Mouse (Mus musculus): ENCODE results near the gene Gabbr2.

Gene Gabbr2

DNA sequence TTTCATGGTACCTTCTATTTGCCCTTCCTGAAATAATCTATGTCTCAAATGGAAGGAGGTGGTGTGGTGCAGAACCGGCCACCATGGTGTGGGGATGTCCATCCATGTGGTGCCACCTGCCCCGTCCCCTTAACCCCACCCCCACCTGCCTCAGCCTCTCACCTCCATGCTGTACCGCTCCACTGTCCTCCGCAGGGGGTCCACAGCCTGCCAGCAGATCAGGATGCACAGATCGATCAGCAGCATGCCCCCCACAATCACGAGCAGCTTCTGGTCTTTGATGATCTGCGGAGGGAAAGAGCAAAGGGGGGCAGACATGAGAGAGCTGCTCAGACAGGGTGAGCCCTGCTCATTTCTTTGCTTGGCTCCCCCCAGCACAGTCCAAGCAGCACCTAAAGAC, 273.0 kb downstream of the Gabbr2 start:
- in situ Hi-C loops (cut with MboI, MseI) = no loop called here

DNA sequence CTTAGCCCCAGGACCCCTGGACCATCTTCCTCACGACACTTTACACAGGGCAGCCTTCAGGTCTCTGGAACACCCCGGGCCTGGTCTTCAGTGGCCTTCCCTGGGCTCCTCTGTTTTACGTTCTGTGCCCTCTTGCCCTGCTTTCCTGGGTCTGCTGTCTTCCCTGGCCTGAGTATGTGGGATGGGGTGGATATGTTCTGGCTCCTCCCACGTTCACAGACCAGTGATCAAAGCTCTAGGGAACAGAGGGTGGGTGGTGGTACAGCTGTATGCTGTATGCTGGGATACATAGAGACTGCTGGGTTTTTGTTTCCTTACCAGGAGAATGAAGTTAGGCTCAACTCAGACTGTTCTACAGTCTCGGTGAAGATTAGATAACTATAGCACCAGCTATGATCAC, 274.5 kb downstream of the Gabbr2 start:
- in situ Hi-C loops (cut with MboI, MseI) = no loop called here

DNA sequence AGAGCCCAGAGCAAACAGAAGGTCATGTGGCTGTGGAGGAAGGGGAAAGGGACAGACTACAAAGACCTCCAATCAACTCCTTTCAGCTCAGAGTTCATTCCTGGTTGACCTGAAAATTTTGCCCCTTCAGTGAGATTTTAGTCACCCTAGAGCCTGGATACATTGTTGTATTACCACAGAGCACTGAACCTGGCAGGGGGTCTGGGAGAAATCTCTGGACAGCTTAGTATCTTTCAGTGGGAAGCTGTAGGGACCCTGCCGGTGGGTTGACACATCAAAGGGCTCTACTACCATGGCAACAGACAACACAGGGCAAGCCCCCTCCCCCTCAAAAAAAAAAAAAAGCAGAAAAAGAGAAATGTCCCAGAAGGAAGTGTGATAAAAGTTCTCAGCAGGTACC, 275.3 kb downstream of the Gabbr2 start:
- in situ Hi-C loops (cut with MboI, MseI) = no loop called here

DNA sequence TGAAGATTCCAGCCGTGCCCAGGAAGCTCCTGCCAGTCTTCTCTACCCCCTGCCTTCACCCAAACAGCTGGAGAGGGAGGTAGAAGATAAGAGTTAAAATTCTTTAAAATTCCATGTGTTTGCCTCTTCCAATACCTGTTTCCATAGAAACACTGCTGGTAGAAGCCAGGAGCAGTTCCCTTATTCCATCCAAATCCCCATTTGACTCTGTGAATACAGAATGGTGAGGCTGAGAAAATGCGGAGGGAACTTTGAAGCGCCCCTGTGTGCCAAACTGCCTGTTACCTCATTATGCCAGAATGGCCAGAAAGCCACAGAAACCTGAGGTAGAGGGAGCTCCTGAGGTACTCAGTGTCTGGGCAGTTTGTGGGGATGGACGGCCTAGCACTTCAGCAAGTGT, 281.1 kb downstream of the Gabbr2 start:
- in situ Hi-C loops (cut with MboI, MseI) = no loop called here

DNA sequence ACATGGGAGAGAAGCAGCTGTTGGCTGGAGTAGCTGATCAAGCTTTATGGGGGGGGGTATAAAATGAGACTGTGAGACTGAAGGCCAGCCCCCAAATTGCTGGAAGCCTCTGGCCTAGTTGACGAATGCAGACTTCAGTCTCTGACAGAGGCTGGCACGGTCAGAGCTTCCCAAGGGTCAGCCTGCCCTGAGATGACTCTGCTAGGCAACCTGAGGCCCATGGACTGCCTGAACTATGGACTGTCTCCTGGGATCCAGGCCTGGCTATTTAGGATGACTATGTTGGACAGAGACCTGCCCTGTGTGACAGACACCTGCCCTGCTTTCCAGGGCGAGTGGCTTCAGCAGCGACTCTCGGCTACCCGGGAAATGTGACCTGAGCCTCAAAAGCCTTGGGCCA, 281.7 kb downstream of the Gabbr2 start:
- in situ Hi-C loops (cut with MboI, MseI) = no loop called here

DNA sequence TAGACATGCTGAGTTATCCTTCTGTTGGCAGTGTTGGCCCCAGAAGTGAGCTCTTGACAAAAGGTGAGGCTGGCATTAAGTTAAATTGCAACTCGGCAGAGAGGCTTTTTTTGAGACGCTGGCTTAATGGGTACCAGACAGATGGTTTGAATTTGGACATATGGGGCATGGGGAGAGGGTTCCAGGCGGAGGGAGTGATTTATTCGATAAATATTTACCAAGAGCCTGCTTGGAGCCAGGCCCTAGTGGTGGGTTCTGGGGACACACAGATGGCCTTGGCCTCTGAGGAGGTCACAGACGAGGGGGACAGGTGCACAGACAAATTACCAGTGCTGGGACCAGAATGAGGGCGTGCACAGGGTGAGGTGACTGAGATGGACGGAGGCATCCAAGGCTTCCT, 282.2 kb downstream of the Gabbr2 start:
- in situ Hi-C loops (cut with MboI, MseI) = no loop called here

DNA sequence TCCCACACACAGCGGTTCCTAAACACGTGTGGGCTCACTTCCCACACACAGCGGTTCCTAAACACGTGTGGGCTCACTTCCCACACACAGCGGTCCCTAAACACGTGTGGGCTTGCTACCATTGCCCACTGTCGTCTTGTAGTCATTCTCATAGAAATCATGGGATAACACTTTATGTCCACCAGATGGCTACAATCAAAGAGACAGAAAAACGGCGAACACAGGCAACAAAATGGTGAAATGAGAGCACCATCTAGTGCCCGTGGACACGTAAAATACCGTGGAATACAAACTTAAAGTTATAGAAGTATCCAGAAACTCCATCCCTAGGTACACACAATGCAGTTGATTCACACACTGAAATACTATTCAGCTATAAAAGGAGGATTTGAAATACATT, 285.9 kb downstream of the Gabbr2 start:
- in situ Hi-C loops (cut with MboI, MseI) = no loop called here

DNA sequence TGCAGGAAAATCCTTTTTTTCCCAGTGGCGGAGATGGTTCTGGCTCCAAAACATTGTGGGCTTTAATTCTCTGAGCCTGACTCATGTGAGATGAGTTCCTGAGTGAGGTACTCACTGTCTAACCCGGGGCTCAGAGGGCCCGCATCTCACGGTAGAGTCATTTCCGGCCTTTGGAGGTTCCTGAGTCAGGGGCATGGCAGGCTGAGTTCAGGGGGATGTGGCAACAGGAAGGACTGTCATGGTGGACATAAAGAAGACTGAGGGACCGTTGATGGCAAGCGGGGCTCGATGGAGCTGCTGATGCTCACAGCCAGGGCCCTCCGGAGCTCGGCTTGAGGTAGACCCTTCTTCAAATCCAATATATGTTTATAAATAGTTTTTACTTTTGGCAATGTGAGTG, 288.5 kb downstream of the Gabbr2 start:
- in situ Hi-C loops (cut with MboI, MseI) = no loop called here

DNA sequence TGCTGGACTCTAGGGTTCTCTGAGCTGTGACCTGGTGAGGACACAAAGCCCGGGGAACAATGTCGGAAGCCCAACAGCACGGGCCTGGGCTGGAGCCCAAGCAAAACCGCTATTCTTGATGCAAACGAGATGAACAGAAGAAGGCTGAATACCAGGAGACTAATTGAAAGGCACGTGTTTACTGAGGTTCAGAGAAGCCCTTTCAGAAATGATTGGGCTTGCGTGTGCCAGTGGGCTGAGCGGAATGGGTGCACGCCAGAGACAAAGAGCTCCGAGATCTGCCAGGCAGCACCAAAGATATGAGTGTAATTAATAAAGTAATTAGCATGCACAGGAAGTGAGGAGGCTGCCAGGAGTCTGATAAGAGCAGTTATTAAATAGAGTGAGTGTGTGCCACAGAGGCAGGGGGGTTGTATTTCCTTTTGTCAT, 291.4 kb downstream of the Gabbr2 start:
- in situ Hi-C loops (cut with MboI, MseI) = no loop called here

DNA sequence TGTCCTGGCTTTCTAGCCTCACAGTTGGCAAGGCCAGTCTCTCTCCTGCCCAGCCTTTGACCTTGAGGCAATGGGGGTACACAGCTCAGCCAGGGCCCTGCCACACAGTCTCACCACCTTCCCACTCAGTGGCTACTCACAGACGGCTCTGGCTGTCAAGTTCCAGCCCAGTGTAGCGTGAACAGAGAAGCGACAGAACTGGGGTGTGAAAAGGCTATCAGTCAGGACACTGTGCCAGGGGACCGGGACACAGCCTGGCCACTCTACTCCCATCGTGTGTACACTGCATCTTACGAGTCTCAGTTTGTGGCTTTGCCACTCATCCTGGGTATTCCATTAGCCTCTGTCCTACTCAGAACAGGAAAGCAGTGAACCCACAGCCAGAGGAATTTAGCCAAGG, 295.2 kb downstream of the Gabbr2 start:
- in situ Hi-C loops (cut with MboI, MseI) = no loop called here

DNA sequence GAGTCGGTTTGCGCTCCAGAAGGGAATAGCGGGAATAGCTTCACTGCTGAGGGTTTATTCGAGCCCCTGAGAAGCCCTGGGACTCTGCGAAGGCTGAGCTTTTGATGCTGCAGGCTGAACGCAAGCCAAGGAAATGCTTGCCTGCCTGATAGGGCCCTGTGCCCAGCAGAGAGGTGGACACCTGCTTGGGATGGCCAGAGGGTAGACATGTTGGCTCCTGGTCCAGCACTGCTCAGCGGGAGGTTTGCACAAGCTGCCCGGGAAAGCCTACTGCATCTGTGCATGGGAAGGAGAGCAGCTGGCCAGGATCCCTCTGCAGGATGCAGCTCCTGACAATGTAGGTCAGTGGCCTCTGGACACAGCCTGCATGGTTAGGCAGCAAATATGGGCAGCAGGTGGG, 301.1 kb downstream of the Gabbr2 start:
- in situ Hi-C loops (cut with MboI, MseI) = loop anchor here (5.0 kb wide), 1 partner anchor 332 kb away; no protein-coding TSS in a partner anchor

DNA sequence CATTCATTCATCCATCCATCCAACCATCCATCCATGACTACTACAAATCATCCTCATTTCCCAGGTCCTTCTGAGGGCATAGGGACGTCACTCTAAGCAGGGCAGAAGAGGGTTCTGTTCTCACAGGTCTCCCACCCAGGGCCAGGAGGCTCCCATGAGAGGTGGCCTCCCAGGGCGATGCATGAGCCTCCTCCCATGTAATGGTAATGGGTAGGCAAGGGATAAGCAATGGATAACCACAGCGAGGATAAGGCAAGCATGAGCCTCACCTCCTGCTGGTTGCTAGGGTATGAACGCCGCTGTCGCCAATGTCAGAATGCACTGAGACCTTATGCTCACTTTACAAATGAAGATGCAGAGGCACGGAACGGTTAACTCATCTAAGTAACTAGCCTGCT, 301.7 kb downstream of the Gabbr2 start:
- in situ Hi-C loops (cut with MboI, MseI) = loop anchor here (5.0 kb wide), 1 partner anchor 332 kb away; no protein-coding TSS in a partner anchor

DNA sequence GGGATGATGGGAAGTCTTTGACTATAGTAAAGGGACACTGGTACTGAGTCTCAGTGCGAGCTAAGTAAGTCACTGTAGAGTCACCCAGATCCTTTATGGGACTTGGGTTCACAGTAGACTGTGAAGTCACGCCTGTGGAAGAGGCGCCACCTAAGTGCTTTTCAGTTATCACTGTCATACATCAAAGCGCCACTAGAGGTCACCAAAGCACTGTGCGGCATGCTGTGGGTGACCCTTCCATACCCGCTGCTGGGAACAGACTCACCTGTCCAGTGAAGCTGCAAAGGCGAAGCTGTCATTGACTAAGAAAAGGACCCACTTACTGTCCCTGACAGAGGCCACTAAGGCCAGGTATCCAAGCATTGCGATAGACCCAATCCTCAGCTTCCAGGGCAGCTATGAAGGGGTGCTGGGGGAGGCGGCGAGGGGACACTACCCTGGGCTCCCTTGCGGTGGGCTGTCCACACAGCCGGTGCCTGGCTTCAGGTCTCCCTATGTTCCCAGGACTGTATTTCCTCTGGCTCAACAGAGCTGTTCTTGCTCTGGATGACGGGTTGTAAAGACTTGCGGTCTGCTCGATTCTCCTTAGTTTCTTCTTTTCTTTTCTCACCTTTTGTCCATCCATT, 302.2 kb downstream of the Gabbr2 start:
- in situ Hi-C loops (cut with MboI, MseI) = loop anchor here (5.0 kb wide), 1 partner anchor 333 kb away; no protein-coding TSS in a partner anchor

DNA sequence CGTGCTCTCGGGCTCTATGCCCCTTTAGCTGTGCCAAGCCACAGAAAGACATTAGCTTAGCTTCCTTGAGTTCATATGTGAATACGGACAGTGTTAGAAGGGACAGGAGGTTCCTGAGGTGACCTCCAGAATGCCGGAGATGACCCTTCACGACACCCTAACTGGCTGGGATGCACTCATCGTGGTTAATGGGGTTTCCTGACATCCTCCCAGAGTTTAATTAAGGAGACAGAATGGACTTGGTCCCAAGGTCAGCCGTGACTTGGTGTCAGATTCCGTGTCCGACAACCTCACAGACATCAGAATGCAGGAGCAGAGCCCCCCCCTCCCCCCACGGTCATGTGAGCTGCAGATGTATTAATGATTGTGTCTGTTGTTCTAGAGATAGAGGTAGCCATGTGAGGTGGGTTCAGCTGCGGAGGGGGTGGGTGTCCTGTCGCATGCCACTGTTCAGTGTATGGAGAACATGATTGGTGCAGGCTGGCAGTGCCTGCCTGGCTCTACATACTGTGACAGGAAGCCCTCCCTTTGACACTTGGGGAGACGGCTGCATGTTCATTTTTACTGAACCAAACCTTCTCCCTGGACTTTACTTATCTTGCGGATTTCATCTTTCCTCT, 303.4 kb downstream of the Gabbr2 start:
- in situ Hi-C loops (cut with MboI, MseI) = no loop called here

DNA sequence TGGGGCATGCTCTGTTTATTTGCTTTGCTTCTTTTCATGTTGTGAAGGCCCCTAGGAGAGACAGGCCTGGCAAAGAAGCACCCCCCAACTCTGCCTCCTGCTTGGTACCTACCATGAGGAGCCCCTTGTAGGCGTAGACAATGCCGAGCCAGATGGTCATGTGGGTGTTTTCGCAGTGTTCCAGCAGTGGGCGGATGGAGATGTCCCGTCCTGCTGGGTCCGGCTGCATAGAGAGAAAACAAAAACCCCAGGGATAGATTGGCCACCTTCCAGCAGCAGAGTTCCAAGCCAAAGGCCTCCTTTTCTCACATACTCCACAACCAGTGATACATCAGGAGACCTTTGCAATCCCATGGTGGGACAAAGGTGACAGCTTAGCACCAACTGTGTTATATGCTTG, 307.5 kb downstream of the Gabbr2 start:
- in situ Hi-C loops (cut with MboI, MseI) = loop anchor here (5.0 kb wide), 1 partner anchor 48 kb away; no protein-coding TSS in a partner anchor

DNA sequence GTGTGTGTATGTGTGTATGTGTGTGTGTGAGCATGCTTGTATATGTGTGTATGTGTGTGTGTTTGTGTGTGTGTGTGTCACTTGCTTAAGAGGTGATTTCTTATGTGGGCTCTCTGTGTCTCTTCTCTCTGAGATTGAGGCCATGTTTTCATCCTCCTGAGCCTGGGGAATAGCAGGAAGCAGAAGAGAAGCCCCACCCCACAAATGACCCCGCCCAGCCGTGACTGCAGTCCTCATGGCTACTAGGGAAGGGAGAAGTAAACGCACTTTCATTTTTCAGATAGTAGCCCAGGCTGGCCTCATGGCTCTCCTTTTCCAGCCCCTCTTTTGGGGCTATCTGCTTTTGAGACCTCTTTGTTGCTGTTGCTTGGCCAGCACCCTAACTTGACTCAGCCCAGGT, 315.0 kb downstream of the Gabbr2 start:
- in situ Hi-C loops (cut with MboI, MseI) = no loop called here

DNA sequence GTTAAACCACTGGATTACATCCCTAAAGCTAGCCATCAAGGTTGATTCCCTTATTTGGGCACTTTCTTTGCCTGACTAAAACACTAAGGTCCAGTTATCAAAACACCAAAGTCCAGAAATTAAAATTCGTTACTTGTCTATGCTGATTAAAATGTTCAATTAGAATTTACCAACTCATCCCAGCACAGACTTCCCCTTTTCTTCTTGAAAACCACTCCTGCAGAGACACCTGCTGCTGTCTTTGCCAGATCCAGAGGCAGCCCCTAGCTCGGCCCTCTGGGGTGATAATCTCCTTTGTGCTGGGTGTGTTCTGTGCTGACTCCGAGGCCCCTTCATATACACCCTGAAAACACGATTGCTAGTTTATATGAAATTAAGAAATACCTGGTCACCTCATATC, 315.7 kb downstream of the Gabbr2 start:
- in situ Hi-C loops (cut with MboI, MseI) = no loop called here

DNA sequence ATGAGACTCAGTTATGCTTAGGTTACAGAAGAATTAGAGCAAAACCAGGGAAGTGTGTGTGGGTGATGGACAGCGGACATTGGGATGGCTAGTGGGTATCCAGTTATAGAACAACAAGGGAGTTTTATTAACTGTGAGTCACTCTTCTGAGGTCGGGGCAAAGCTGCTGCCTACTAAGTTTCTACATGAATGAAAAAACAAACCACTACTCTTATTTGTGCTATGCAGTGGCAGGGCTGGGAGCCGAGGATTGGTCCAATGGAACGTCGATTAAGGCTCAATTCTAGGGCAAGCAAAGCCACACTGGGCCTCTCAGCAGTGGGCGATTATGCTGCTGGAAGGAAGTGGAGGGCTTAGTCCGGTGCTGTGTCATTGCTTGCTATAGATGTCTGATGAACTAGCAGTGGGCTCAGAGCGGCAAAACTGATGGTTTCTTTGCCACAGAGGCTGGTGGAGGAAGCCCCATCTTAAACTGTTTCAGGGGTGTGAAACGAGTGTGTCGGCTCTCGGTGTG, 316.3 kb downstream of the Gabbr2 start:
- in situ Hi-C loops (cut with MboI, MseI) = no loop called here

DNA sequence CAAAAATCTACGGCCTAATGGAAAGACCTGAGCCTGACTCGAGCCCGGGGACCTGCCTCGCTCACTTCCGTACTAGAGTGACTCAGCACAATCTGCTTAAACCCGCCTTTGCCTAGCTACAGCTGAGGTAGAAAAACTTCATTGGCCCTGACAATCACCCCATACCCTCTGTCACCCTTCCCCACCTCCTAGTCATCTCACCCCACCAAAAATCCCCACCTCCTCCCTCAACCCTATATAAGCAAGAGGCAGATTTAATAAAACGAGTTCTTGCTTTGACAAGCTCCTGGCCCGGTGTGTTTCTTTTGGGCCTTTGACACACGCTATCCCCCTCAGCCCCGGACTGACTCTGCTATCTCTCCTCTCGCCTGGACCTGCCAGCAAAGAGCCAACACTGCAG, 323.1 kb downstream of the Gabbr2 start:
- in situ Hi-C loops (cut with MboI, MseI) = no loop called here

DNA sequence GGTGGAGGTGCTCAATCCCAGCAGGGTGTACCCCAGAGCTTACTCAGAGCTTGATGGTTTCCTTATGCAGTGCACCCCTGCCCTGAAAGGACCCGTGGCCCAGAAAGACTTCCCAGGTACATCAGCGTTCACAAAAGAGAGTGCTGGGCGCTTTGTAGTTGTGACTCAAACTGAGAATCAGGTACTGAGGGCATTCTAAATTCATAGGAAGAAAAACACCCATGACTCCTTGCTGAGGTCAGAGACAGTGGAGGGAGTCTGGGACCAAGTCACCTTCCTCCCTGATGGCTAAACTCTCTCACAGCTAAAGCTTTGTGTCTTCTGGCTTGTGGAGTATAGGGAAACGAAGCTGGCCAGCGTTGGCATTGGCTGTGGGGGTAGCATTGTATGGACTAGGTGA, 325.3 kb downstream of the Gabbr2 start:
- in situ Hi-C loops (cut with MboI, MseI) = no loop called here

DNA sequence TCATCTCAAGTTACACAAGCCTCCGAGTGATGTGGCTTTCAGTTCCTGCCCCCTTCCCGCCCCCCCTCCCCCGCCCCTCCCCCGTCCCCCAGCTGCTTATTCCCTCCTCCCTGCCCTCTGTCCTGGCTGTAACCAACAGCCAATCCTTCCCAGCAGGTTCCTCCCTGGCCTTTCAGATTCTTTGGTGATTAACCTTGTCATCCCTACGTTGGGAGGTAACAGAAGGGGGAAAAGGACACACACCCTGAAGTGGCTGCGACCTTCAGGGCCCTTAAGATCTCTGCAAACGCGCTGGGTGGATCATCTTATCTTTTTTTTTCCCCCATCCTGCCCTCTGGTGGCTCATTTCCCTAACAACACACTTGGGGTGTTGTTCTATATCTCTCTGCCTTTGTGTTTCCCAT, 326.3 kb downstream of the Gabbr2 start:
- in situ Hi-C loops (cut with MboI, MseI) = no loop called here

DNA sequence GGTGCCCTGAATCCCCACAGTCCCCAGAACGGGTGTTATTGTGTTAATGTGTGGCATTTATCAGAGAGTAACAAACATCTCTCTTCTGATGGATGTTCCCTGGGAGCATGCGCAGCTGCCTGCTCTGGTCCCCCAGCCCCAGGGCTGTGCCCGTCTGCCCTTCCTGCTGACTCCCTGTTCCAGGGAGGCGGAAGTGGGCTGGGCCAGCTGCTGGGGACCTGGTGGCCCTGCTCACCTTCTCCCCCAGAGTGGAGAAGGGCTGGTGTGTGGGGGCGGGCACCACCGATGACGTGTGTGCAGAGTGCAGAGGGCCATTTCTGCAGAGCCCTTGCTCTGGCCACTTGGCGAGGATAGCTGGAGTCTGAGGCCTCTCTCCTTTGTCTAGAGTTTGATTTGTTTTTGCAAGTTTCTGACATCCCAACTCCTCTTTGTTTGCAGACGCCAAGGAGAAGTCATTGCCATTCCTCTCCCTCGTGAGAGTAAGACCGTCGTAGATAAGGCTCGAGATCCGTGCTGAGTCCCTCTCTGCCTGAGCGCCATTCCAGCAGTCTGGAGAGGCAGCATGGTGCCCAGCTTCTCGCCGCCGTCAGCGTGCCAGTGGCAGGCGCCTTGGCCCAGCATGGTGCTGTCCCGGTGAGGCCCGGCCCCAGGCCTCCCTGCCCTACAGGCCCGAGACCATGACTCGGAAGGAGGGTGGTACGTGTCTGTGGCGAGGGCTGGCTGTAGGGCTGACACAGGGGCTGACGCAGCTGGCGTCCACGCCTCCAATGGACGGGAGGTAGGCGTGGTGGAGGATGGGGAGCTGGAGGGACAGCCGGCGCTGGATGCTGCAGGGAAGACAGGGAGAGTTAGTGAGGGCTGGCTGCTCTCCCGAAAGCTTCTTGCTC, 327.3 kb downstream of the Gabbr2 start:
- in situ Hi-C loops (cut with MboI, MseI) = no loop called here
